Mouse (Mus musculus) brain, embryonic 14.5 days (tissue): Measurements from ENCODE around the gene Hebp1. TPM values are rescaled to one million over a fixed set of nuclear protein-coding genes. Genes with fewer than 3 reads are reported as not detected.

ENCODE experiments used
- DNase-seq: peaks from one replicate; pipeline ENCODE4 v3.0.0-alpha.2; 2011; ENCODE audit warnings: low read depth
- CTCF ChIP-seq: fragments of 200-500 bp; IDR thresholded peaks from 2 replicates; pipeline ENCODE4 v1.5.1; 2012; ENCODE audit warnings: inconsistent platforms, mild to moderate bottlenecking, moderate library complexity, borderline replicate concordance; ENCODE audit not compliant: insufficient read depth, insufficient read length; ENCODE audit errors: extremely low read depth
- POLR2A ChIP-seq: fragments of 200-500 bp; IDR thresholded peaks from 2 replicates; pipeline ENCODE4 v1.6.1; 2012; ENCODE audit warnings: mild to moderate bottlenecking, inconsistent platforms, borderline replicate concordance; ENCODE audit not compliant: poor library complexity, insufficient read depth, insufficient read length, severe bottlenecking; ENCODE audit errors: extremely low read depth
- polyA plus RNA-seq: library from polyadenylated mRNA; depleted of rRNA; stranded (reverse); fragments of >200 nt; gene quantifications from 2 replicates; pipeline ENCODE4 v1.2.3, GENCODE M21; 2012

The Hebp1 gene
- polyA plus RNA-seq, 1 experiment, result 7.2 TPM

DNA sequence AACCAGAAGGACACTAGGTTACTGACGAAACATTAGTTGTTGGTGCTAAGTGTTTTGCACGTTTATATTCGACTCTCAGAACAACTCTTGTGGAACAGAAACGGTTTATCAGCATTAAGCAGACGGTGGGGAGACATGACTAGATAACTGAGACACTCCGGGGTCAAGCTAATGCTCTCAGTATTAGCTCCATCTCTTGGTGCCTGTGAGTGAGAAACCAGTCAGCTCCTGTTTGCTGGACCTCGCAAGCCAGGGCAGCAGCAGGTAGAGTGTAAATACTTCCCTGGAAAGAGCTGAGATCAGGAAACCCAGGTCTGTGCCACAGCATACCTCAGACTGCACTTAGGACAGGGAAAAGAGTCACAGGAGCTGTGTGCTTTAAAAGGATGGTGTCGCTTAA lies 1.1 kb downstream of the Hebp1 start:
- no peak for DNase-seq
- TF ChIP-seq CTCF, result no peak
- no peak for TF ChIP-seq POLR2A

- DNase-seq, result no peak
- TF ChIP-seq CTCF, result no peak
- TF ChIP-seq POLR2A, result no peak
These were observed 2.9 kb downstream of the Hebp1 start for GRCm38 (mm10) chr6:135194907-135195306.

DNA sequence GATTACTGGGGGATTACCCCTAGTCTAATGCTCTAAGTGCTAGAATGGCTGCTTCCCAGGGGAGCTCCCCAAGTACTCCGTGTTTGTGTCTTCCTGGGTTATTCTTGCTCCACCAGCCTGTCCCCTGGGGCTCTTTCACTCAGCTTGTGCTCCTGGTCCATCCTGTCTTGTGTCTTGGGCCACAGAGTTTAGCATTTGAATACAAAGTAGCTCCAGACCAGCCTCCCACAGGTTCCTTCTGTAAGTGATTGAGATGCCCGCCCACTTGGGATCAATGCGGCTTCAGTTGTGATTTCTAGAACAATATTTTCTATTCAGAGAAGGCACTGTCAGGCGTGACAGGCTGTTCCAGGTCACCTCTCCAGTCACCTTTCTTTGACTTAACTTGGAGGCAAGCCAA lies 4.1 kb downstream of the Hebp1 start:
- TF ChIP-seq CTCF, result no peak
- TF ChIP-seq POLR2A, result no peak
- no peak for DNase-seq

GRCm38 (mm10) chr6:135192993-135193392 lies 4.8 kb downstream of the Hebp1 start:
- no peak for TF ChIP-seq POLR2A
- no peak for TF ChIP-seq CTCF
- DNase-seq, result no peak

DNA sequence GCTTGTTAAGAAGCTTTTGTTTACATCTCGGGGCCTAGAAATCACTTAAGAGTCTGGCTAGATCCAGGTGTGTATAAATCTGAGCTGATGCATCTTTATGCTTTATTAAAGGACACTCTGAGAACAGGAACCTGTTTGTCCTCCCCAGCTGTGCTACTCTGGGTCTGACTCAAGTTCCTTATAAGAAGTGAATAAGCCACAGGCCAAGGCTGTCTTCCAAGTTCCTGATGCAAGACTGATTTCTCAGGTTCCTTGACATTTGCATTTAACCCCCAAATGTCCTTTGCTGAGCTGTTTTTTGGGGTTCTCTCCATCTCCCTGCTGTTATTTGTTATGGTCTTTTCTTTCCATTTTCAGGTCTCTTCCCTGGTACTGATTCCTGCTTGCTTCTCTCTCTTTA lies 5.9 kb downstream of the Hebp1 start:
- TF ChIP-seq POLR2A (no peak), CTCF (no peak)
- DNase-seq, result no peak

DNA sequence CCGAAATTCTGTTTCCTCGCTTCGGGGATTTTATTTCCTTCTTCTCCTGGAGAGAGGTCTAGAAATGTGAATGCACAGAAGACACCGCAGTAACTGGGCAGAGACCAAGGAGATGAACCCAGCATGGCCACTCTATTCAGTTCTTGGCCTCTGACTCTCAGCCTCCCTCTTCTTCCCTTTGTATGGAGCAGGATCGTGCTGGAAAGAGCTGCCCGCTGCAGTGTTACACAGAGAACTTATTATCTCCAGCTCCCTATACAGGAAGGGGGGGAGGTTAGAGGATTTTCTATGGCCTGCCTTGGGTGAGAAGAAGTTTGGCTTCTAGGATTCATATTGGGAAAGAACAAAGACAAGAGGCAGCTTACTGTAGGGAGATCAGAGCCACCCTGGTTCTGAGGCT lies 7.7 kb downstream of the Hebp1 start:
- no peak for DNase-seq
- TF ChIP-seq POLR2A (no peak), CTCF (no peak)

DNA sequence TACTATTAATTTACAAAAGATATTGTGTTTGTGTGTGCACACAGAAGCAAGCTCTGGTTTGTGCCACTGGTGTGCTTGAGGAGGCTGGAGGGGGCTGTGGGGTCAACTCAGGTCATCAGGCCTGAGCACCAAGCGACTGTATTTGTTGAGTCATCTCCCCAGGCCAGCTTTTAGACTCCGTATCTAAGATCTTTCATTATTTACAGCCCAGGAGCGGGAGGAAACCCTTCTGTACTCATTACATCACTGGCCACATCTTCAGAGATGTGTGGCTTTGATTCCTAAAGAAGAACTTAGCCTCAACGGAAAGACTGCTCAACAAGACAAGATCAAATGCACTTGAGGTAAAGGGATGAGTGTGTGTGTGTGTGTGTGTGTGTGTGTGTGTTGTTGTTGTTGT lies 9.2 kb downstream of the Hebp1 start:
- DNase-seq, result no peak
- TF ChIP-seq POLR2A (no peak), CTCF (no peak)

DNA sequence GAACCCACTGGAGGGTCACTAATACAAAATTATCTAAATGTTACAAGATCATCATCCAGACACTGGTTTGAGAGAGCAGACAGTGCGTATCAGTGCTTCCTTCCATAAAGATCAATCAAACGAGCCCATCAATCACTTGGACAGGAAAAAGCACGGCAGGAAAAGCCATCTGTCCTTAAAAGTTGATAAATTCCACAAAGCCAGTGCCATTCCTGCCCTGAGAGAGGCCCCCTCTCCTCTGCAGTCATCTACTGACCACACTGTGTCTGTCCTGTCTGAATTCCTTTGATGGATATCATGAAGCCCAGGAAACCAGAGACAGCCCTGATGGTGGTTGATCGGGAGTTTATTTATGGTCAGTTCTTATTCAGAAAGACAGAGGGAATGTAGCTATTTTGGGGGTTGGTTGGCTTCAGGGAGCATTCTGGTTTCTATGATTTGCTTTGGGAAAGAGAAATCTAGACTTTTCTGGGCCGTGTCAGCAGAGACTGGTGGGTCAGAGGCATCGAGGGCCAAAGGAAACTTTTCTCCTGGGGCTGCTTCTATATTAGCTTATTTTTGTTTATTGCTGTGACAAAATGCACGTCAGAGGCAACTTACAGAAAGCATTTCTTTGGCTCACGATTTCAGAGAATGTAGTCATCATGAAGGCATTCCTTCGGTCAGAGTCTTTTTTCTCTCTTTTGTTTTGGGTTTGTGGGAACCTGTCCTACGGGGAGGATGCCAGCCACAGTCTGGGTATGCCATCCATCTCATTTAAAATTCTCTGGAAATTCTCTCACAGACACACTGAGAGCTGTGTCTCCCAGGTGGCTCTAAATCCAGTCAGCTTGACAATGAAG lies 10.5 kb downstream of the Hebp1 start:
- no peak for TF ChIP-seq POLR2A
- TF ChIP-seq CTCF, result no peak

DNA sequence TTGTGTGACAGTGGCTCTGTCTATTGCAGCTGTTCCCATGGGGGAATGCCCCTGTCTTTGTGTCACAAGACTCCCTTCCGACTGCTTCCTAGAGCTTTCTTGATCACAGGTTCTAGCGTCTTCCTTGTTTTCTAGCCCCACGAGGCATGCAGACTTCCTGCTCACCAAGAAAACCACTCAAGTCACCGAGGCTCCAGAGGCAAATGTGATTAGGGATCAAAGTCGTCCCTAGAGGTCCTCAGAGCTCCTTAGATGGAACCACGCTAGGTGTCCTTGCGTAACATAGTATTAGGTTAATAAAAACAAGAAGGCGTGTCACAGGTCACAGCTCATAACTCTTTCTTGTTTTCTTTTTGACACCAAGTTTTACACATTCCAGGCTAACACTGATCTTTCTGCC lies 13.9 kb downstream of the Hebp1 start:
- DNase-seq, result no peak
- TF ChIP-seq POLR2A (no peak), CTCF (no peak)

More for the DNA sequence above, 10.5 kb downstream of the Hebp1 start:
- no peak for DNase-seq

- DNase-seq, result no peak
- TF ChIP-seq CTCF, result peak; percentile 26; the same call in 1 of the 2 replicates
- TF ChIP-seq POLR2A, result no peak
These were observed 14.9 kb downstream of the Hebp1 start for GRCm38 (mm10) chr6:135182925-135183324.

GRCm38 (mm10) chr6:135178599-135178998 lies 19.2 kb downstream of the Hebp1 start:
- TF ChIP-seq CTCF (no peak), POLR2A (no peak)

DNA sequence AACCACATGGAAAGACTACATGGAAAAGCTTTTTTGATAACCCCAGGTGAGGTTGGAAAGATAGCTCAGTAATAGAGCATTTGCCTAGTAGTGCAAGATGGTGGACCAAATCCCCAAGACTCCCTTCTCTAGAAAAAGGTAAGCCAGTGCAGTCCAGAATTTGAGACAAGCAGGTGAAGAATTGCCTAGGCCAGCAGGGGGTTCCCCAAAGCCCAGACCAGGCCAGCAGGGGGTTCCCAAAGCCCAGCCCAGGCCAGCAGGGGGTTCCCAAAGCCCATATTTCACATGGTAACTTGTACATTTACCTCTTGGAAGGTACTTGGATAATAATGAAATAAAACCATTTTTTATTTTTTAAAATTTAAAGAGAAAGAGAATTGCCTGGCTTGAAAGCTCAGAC lies 20.6 kb downstream of the Hebp1 start:
- TF ChIP-seq POLR2A (no peak), CTCF (no peak)
- DNase-seq, result no peak

More at GRCm38 (mm10) chr6:135178599-135178998, 19.2 kb downstream of the Hebp1 start:
- no peak for DNase-seq

DNA sequence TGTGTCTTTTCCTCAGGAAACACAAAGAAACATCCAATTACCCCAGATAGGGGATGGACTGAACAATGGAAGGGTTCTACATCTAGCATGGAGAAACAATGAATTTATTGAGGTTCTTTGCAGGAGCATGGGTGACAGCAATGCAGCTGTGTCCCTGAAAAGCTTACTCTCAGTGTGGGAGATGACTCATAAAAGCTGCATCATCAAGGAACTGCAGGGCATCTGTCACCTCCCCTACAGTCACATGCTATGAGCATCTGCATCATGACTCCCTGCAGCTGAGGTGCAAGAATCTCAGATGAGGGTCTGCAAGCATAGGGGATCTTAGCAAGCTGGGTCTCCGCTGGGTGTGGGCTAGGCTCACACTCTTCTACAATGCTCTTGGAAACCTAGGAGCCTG lies 22.8 kb downstream of the Hebp1 start:
- no peak for DNase-seq
- TF ChIP-seq CTCF (no peak), POLR2A (no peak)
